Comparison of ENCODE assay signal across 8 mouse cellular contexts in genomic region chr13:93144336-93145167, GRCm38 (mm10). TPM values are rescaled to one million over a fixed set of nuclear protein-coding genes. Genes with fewer than 3 reads are reported as not detected.
DNase-seq lines count a peak whose midpoint lies in the region; ATAC-seq and TF ChIP-seq lines count a peak whose summit lies in the region.

TSS of gene Cmya5 (minus strand) at chr13:93144724.

- H3K27me3 ChIP-seq in hindbrain, embryonic 11.5 days (ENCODE audit: control insufficient read depth, insufficient read depth, low read length) = no peaks in the 10 kb centered on the region
- H3K27me3 ChIP-seq in lung, embryonic 15.5 days = no peaks in the 10 kb centered on the region

- H3K4me1 ChIP-seq in hindbrain, embryonic 11.5 days (replicated peaks; ENCODE audit: control insufficient read depth, insufficient read depth, low read length) = no peaks in the 10 kb centered on the region
- H3K4me1 ChIP-seq in lung, embryonic 15.5 days = peaks cover 17% of the 10 kb centered on the region
- peaks cover 9% of the 10 kb centered on the region; the same call in 1 of the 2 replicates for H3K4me1 ChIP-seq in olfactory bulb, adult 2 months (ENCODE audit: control insufficient read depth, insufficient read depth, low read length)

- 2% methylated on average over 41 of the region's 45 CpGs for WGBS in hindbrain, embryonic 11.5 days
- WGBS in lung, embryonic 15.5 days = 2% methylated on average over 45 of the region's 45 CpGs
- WGBS in olfactory bulb, adult 2 months = 1% methylated on average over 36 of the region's 45 CpGs

- no peak within 1 kb of the TSS for H3K27ac ChIP-seq in hindbrain, embryonic 11.5 days (ENCODE audit: low read depth, low read length)
- peak within 1 kb of the TSS; percentile 96 for H3K27ac ChIP-seq in lung, embryonic 15.5 days
- peak within 1 kb of the TSS; percentile 45; the same call in 1 of the 2 replicates for H3K27ac ChIP-seq in olfactory bulb, adult 2 months (ENCODE audit: insufficient read depth, low read depth, low read length)

- peak; percentile 86 for ATAC-seq in hindbrain, embryonic 11.5 days (ENCODE audit: low FRiP score)
- ATAC-seq in lung, embryonic 15.5 days (ENCODE audit: borderline replicate concordance, extremely low read depth, low FRiP score, low TSS enrichment) = peak; percentile 92

- H3K36me3 ChIP-seq in hindbrain, embryonic 11.5 days (ENCODE audit: control insufficient read depth, insufficient read depth, low read length) = no peaks in the 10 kb centered on the region
- peaks cover 14% of the 10 kb centered on the region for H3K36me3 ChIP-seq in lung, embryonic 15.5 days

- H3K4me3 ChIP-seq in hindbrain, embryonic 11.5 days (ENCODE audit: low read depth, low read length) = peak within 1 kb of the TSS; percentile 38
- H3K4me3 ChIP-seq in lung, embryonic 15.5 days = peak within 1 kb of the TSS; percentile 52
- peak within 1 kb of the TSS; percentile 57 for H3K4me3 ChIP-seq in olfactory bulb, adult 2 months (ENCODE audit: insufficient read depth, low read depth, low read length)

- TF ChIP-seq POLR2A in olfactory bulb, adult 2 months (IDR thresholded peaks at IDR 0.05; ENCODE audit: insufficient read depth, low read depth, low read length) = 0 out of 2 replicates have a peak, but pooled peaks have one; percentile 27

- H3K9me3 ChIP-seq in hindbrain, embryonic 11.5 days (ENCODE audit: control insufficient read depth, low read length) = no peaks in the 10 kb centered on the region
- no peaks in the 10 kb centered on the region for H3K9me3 ChIP-seq in lung, embryonic 15.5 days

- 0 out of 2 replicates have a peak, but pooled peaks have one; percentile 21 for TF ChIP-seq CTCF in olfactory bulb, adult 2 months (IDR thresholded peaks at IDR 0.05; ENCODE audit: insufficient read depth, low read depth, low read length)

- H3K9ac ChIP-seq in hindbrain, embryonic 11.5 days (ENCODE audit: low read depth, low read length) = peak within 1 kb of the TSS; percentile 55
- H3K9ac ChIP-seq in lung, embryonic 15.5 days = peak within 1 kb of the TSS; percentile 54

- peak within 1 kb of the TSS; percentile 92 for H3K4me2 ChIP-seq in hindbrain, embryonic 11.5 days (replicated peaks; ENCODE audit: low read depth, low read length)
- peak within 1 kb of the TSS; percentile 94 for H3K4me2 ChIP-seq in lung, embryonic 15.5 days

- peak; percentile 20 for DNase-seq in NIH3T3 (ENCODE audit: low read depth)
- DNase-seq in cerebellum, postnatal 36 days = peak; percentile 77 to 80
- DNase-seq in frontal cortex, postnatal 14 days (ENCODE audit: low spot score in 2 of 2) = peak; percentile 74 to 77
- DNase-seq in hindbrain, embryonic 11.5 days (ENCODE audit: low spot score) = peak; percentile 58
- DNase-seq in layer of hippocampus, adult 9-11 months = peak; percentile 87
- peak; percentile 20 to 22 for DNase-seq in thymus, postnatal 10 days (ENCODE audit: low spot score in 2 of 2)

RNA-seq across cellular contexts. Expression of gene Cmya5, which starts in this region (rescaled TPM):
- 0.01 and 0.14 TPM in 2 replicates for polyA plus RNA-seq in hindbrain, embryonic 11.5 days (2014; fragmentation: Nextera tagmentation; extraction: Ambion mirVana)
- polyA plus RNA-seq in lung, embryonic 15.5 days (2015; fragmentation: Nextera tagmentation; extraction: Ambion mirVana) = 0.42 TPM in 2 replicates
- not detected in 2 replicates for polyA plus RNA-seq in olfactory bulb, adult 2 months (2012; ENCODE audit: insufficient read depth, insufficient read length, low replicate concordance, missing spikeins)

Comparison
In these comparisons a context has a peak if more than half of its experiments do, and no peak if none do; other contexts are left out.
1. Peak in DNase-seq, ATAC-seq, H3K4me3 ChIP-seq, H3K9ac ChIP-seq and H3K4me2 ChIP-seq in hindbrain, embryonic 11.5 days; RNA of the gene not detected or under 1 TPM.
2. Peak in ATAC-seq, H3K4me3 ChIP-seq, H3K27ac ChIP-seq, H3K9ac ChIP-seq and H3K4me2 ChIP-seq in lung, embryonic 15.5 days; RNA of the gene not detected or under 1 TPM.
3. DNase-seq: peak in every context shown above with its lines; median percentile 87 in layer of hippocampus, adult 9-11 months; 78 in cerebellum, postnatal 36 days; 76 in frontal cortex, postnatal 14 days; 58 in hindbrain, embryonic 11.5 days; 21 in thymus, postnatal 10 days; 20 in NIH3T3.